Mouse (Mus musculus): ENCODE results near the gene Tff2. TPM values are rescaled to one million over a fixed set of nuclear protein-coding genes. Genes with fewer than 3 reads are reported as not detected.

Tff2 gene
- polyA plus RNA-seq, 2 experiments = not detected

DNA sequence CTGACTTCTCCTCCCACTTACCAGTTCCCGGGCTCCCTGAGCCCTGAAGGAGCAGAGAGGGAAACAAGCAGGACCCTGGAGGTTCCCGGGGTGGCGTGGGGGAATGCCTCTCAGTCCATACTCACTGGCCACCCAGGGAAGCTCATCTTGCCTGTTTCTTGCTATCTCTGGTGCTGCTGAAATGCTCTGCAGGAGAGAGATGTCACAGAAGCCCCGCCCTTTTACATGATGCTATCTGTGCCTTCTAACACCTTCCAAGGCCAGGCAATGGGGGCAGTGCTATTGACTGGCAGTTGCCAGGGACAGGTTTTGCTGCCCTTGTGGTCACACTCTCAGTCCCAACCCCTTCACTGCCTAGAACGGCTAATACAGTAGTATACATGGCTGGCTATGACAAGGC, 45.3 kb downstream of the Tff2 start:
- H3K36me3 ChIP-seq (ENCODE audit: control insufficient read depth, insufficient read depth, low read length) = no peaks in the 10 kb centered on the region
- no peak overlapping the region for H3K4me2 ChIP-seq (replicated peaks; ENCODE audit: low read depth, low read length, severe bottlenecking)
- H3K9ac ChIP-seq (ENCODE audit: low read depth, low read length, severe bottlenecking) = no peak overlapping the region
- no peak for DNase-seq (ENCODE audit: low spot score)
- H3K4me3 ChIP-seq (replicated peaks; ENCODE audit: low read length) = no peak overlapping the region
- no peak for ATAC-seq (ENCODE audit: low FRiP score, low read depth)
- no peaks in the 10 kb centered on the region for H3K4me1 ChIP-seq (ENCODE audit: control insufficient read depth, insufficient read depth, low read length)
- TF ChIP-seq POLR2A (IDR thresholded peaks at IDR 0.05; ENCODE audit: borderline replicate concordance, extremely low read depth, insufficient read depth, insufficient read length) = no peak
- no peaks in the 10 kb centered on the region for H3K9me3 ChIP-seq (ENCODE audit: control insufficient read depth, low read length)
- H3K27me3 ChIP-seq (ENCODE audit: control insufficient read depth, insufficient read depth, low read length) = no peaks in the 10 kb centered on the region
- WGBS = 73% methylated on average over 5 of the region's 5 CpGs
- H3K27ac ChIP-seq (replicated peaks; ENCODE audit: low read depth, low read length) = no peak overlapping the region

DNA sequence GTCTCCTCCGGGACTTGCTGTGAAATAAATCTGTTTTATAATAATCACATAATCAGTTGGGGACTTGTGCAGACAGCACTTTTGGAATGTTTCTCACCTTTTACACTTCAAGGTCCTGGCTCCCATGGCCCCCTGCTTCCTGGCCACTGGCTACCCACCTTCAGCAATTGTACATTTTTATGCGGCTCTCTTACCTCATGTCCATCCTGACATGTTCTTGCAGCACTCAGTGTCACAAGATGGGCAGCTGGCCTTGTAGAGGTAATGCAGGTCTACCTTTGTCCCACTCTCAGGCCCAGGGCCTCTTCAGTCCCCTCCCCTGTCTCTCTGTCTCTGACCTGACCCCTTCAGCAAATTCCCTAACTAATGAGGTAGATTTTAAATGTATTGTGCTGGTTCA, 47.2 kb downstream of the Tff2 start:
- H3K9me3 ChIP-seq (ENCODE audit: control insufficient read depth, low read length) = no peaks in the 10 kb centered on the region
- DNase-seq (ENCODE audit: low spot score) (no peak), ATAC-seq (ENCODE audit: low FRiP score, low read depth) (no peak)
- TF ChIP-seq POLR2A (IDR thresholded peaks at IDR 0.05; ENCODE audit: borderline replicate concordance, extremely low read depth, insufficient read depth, insufficient read length) = no peak
- no peaks in the 10 kb centered on the region for H3K36me3 ChIP-seq (ENCODE audit: control insufficient read depth, insufficient read depth, low read length)
- H3K4me2 ChIP-seq (replicated peaks; ENCODE audit: low read depth, low read length, severe bottlenecking) = no peak overlapping the region
- H3K27me3 ChIP-seq (ENCODE audit: control insufficient read depth, insufficient read depth, low read length) = no peaks in the 10 kb centered on the region
- H3K9ac ChIP-seq (ENCODE audit: low read depth, low read length, severe bottlenecking) = no peak overlapping the region
- no peaks in the 10 kb centered on the region for H3K4me1 ChIP-seq (ENCODE audit: control insufficient read depth, insufficient read depth, low read length)
- no peak overlapping the region for H3K4me3 ChIP-seq (replicated peaks; ENCODE audit: low read length)
- H3K27ac ChIP-seq (replicated peaks; ENCODE audit: low read depth, low read length) = no peak overlapping the region
- WGBS = 94% methylated on average over 2 of the region's 2 CpGs

DNA sequence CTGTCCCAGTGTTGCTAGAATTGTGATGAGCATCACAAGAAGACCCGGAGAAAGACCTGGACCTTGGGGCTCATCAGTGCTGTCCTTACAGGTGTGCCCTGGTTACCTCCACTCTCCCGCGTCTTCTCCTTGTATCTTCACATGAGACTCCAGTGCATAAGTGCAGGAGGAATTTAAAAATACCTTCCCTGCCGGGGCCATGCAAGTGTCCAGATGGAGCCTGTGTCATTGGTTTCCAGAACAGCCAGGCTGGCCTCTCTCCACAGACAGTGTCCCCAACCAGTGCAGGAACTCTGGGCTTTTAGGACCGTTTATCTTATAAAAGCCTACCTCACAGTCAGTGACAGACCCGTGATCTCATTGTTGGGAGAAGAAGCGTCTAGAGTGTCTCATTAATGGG, 48.5 kb downstream of the Tff2 start:
- no peak for TF ChIP-seq POLR2A (IDR thresholded peaks at IDR 0.05; ENCODE audit: borderline replicate concordance, extremely low read depth, insufficient read depth, insufficient read length)
- 81% methylated on average over 7 of the region's 7 CpGs for WGBS

DNA sequence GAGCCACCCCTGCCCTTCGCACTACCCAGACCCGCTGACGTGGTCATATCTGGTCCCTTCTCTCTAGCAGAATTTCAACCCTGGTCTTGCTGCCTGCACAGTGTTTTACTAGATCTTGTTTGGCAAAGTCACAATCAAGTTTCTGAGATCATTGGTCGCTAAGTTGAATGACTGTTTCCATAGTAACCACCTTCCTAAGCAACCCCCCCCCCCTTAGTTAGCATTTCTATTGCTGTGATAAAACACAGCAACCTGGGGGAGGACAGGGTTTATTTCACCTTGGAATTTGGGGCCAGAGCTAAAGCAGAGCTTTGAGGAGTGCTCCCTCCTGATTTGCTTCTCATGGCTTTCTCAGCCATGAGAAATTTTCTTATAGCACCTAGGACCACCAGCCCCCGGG, 49.3 kb downstream of the Tff2 start:
- DNase-seq (ENCODE audit: low spot score) (no peak), ATAC-seq (ENCODE audit: low FRiP score, low read depth) (no peak)
- no peak overlapping the region for H3K27ac ChIP-seq (replicated peaks; ENCODE audit: low read depth, low read length)
- peaks cover 3% of the 10 kb centered on the region; the same call in 1 of the 2 replicates for H3K4me1 ChIP-seq (ENCODE audit: control insufficient read depth, insufficient read depth, low read length)
- no peaks in the 10 kb centered on the region for H3K36me3 ChIP-seq (ENCODE audit: control insufficient read depth, insufficient read depth, low read length)
- no peaks in the 10 kb centered on the region for H3K9me3 ChIP-seq (ENCODE audit: control insufficient read depth, low read length)
- H3K4me3 ChIP-seq (replicated peaks; ENCODE audit: low read length) = no peak overlapping the region
- 59% methylated on average over 5 of the region's 5 CpGs for WGBS
- no peak for TF ChIP-seq POLR2A (IDR thresholded peaks at IDR 0.05; ENCODE audit: borderline replicate concordance, extremely low read depth, insufficient read depth, insufficient read length)
- H3K4me2 ChIP-seq (replicated peaks; ENCODE audit: low read depth, low read length, severe bottlenecking) = no peak overlapping the region
- H3K27me3 ChIP-seq (ENCODE audit: control insufficient read depth, insufficient read depth, low read length) = no peaks in the 10 kb centered on the region
- no peak overlapping the region for H3K9ac ChIP-seq (ENCODE audit: low read depth, low read length, severe bottlenecking)

More for the DNA sequence above, 48.5 kb downstream of the Tff2 start:
- Histone ChIP-seq H3K9ac (ENCODE audit: low read depth, low read length, severe bottlenecking) (no peak overlapping the region), H3K4me3 (replicated peaks; ENCODE audit: low read length) (no peak overlapping the region), H3K36me3 (ENCODE audit: control insufficient read depth, insufficient read depth, low read length) (no peaks in the 10 kb centered on the region), H3K4me1 (ENCODE audit: control insufficient read depth, insufficient read depth, low read length) (peaks cover under 1% of the 10 kb centered on the region; the same call in 1 of the 2 replicates), H3K9me3 (ENCODE audit: control insufficient read depth, low read length) (no peaks in the 10 kb centered on the region), H3K27ac (replicated peaks; ENCODE audit: low read depth, low read length) (no peak overlapping the region), H3K27me3 (ENCODE audit: control insufficient read depth, insufficient read depth, low read length) (no peaks in the 10 kb centered on the region), H3K4me2 (replicated peaks; ENCODE audit: low read depth, low read length, severe bottlenecking) (no peak overlapping the region)
- no peak for DNase-seq (ENCODE audit: low spot score)
- ATAC-seq (ENCODE audit: low FRiP score, low read depth) = no peak

Other genes with a start within 250 kb of the Tff2 start
- gene Glp1r, start 242.5 kb downstream of the Tff2 start, polyA plus RNA-seq (2012; rRNA removed) = 0.05 and 0.08 TPM in 2 replicates
- not detected in 2 replicates for gene Glp1r, start 242.5 kb downstream of the Tff2 start, polyA plus RNA-seq (2014; fragmentation: Nextera tagmentation; extraction: Ambion mirVana)
- 0.03 and 0.08 TPM in 2 replicates for gene Umodl1, start 189.6 kb downstream of the Tff2 start, polyA plus RNA-seq (2012; rRNA removed)
- 0.15 and 0.25 TPM in 2 replicates for gene Umodl1, start 189.6 kb downstream of the Tff2 start, polyA plus RNA-seq (2014; fragmentation: Nextera tagmentation; extraction: Ambion mirVana)
- gene Abcg1, start 86.6 kb downstream of the Tff2 start, polyA plus RNA-seq (2012; rRNA removed) = 3.2 and 3.4 TPM in 2 replicates
- 6.8 and 7.5 TPM in 2 replicates for gene Abcg1, start 86.6 kb downstream of the Tff2 start, polyA plus RNA-seq (2014; fragmentation: Nextera tagmentation; extraction: Ambion mirVana)
- 0.33 and 0.99 TPM in 2 replicates for gene Tff3, start 14.6 kb downstream of the Tff2 start, polyA plus RNA-seq (2012; rRNA removed)
- gene Tff3, start 14.6 kb downstream of the Tff2 start, polyA plus RNA-seq (2014; fragmentation: Nextera tagmentation; extraction: Ambion mirVana) = not detected in 2 replicates
- gene Tff1, start 21.0 kb upstream of the Tff2 start, polyA plus RNA-seq (2012; rRNA removed) = not detected in 2 replicates
- gene Tff1, start 21.0 kb upstream of the Tff2 start, polyA plus RNA-seq (2014; fragmentation: Nextera tagmentation; extraction: Ambion mirVana) = not detected in 2 replicates
- 0.03 and 0.06 TPM in 2 replicates for gene Tmprss3, start 54.7 kb upstream of the Tff2 start, polyA plus RNA-seq (2012; rRNA removed)
- not detected in 2 replicates for gene Tmprss3, start 54.7 kb upstream of the Tff2 start, polyA plus RNA-seq (2014; fragmentation: Nextera tagmentation; extraction: Ambion mirVana)
- 0.30 and 0.35 TPM in 2 replicates for gene Ubash3a, start 63.6 kb upstream of the Tff2 start, polyA plus RNA-seq (2012; rRNA removed)
- gene Ubash3a, start 63.6 kb upstream of the Tff2 start, polyA plus RNA-seq (2014; fragmentation: Nextera tagmentation; extraction: Ambion mirVana) = 0.37 and 0.51 TPM in 2 replicates
- gene Rsph1, start 133.1 kb upstream of the Tff2 start, polyA plus RNA-seq (2012; rRNA removed) = 0.13 and 0.33 TPM in 2 replicates
- 0.18 and 0.51 TPM in 2 replicates for gene Rsph1, start 133.1 kb upstream of the Tff2 start, polyA plus RNA-seq (2014; fragmentation: Nextera tagmentation; extraction: Ambion mirVana)
- 1.8 and 2.4 TPM in 2 replicates for gene Slc37a1, start 142.5 kb upstream of the Tff2 start, polyA plus RNA-seq (2012; rRNA removed)
- 1.5 and 1.6 TPM in 2 replicates for gene Slc37a1, start 142.5 kb upstream of the Tff2 start, polyA plus RNA-seq (2014; fragmentation: Nextera tagmentation; extraction: Ambion mirVana)
- 47.3 and 77.7 TPM in 2 replicates for gene Pde9a, start 241.9 kb upstream of the Tff2 start, polyA plus RNA-seq (2012; rRNA removed)
- gene Pde9a, start 241.9 kb upstream of the Tff2 start, polyA plus RNA-seq (2014; fragmentation: Nextera tagmentation; extraction: Ambion mirVana) = 27.2 and 33.5 TPM in 2 replicates